Mouse (Mus musculus) gastrocnemius, postnatal 4 days (tissue): ENCODE results near the gene Adcy7. TPM values are rescaled to one million over a fixed set of nuclear protein-coding genes. Genes with fewer than 3 reads are reported as not detected.

Experiments used
- total RNA-seq, 2 experiments: library from RNA; stranded (reverse); gene quantifications; 2 replicates each; pipeline ENCODE4 v1.2.3; 2021

The Adcy7 gene
- total RNA-seq, 2 experiments from 2014 or later, result 16.8 to 22.7 TPM

Other genes starting within 250 kb of the Adcy7 start
- 10 to 100 TPM; 35.6 to 38.2 TPM for gene Cnep1r1, start 153.6 kb upstream of the Adcy7 start, total RNA-seq
- gene Heatr3, start 134.5 kb upstream of the Adcy7 start, total RNA-seq, result 10 to 100 TPM; 25.4 to 30.7 TPM
- gene Tent4b, start 73.2 kb upstream of the Adcy7 start, total RNA-seq, result 10 to 100 TPM; 18.1 to 21.9 TPM
- 10 to 100 TPM; 71.1 to 71.9 TPM for gene Brd7, start 89.8 kb downstream of the Adcy7 start, total RNA-seq
- 10 to 100 TPM; 11.7 to 11.9 TPM for gene Nkd1, start 249.0 kb downstream of the Adcy7 start, total RNA-seq